Mouse (Mus musculus) forebrain, postnatal 0 days (tissue): ENCODE data around the gene Hcn2. TPM values are rescaled to one million over a fixed set of nuclear protein-coding genes. Genes with fewer than 3 reads are reported as not detected.

Experiments
- ATAC-seq: fragments of 200-750 bp; cut with Nextera tagmentation; 2 replicates; pipeline ENCODE4 v1.8.0; 2017; ENCODE audit warnings: mild to moderate bottlenecking, moderate library complexity
- DNase-seq: peaks from one replicate; pipeline ENCODE4 v3.0.0-alpha.2; 2015
- H3K27ac ChIP-seq: fragments of 300-500 bp; sonication (generic); 2 replicates; pipeline ENCODE4 v1.5.1; 2014; ENCODE audit warnings: low read depth, mild to moderate bottlenecking, antibody characterized with exemption, low read length, moderate library complexity, mixed read lengths
- H3K27me3 ChIP-seq: fragments of 300-500 bp; sonication (generic); 2 replicates; pipeline ENCODE4 v1.6.1; 2014; ENCODE audit warnings: mild to moderate bottlenecking, low read length, mixed read lengths; ENCODE audit not compliant: insufficient read depth
- H3K36me3 ChIP-seq: fragments of 300-500 bp; sonication (generic); 2 replicates; pipeline ENCODE4 v1.6.1; 2014; ENCODE audit warnings: mild to moderate bottlenecking, moderate library complexity; ENCODE audit not compliant: insufficient read depth
- H3K4me1 ChIP-seq: fragments of 300-500 bp; sonication (generic); 2 replicates; pipeline ENCODE4 v1.6.1; 2014; ENCODE audit warnings: antibody characterized with exemption; ENCODE audit not compliant: insufficient read depth
- H3K4me2 ChIP-seq: fragments of 300-500 bp; sonication (generic); 2 replicates; pipeline ENCODE4 v1.6.1; 2014; ENCODE audit warnings: low read depth, mild to moderate bottlenecking, moderate library complexity
- H3K4me3 ChIP-seq: fragments of 300-500 bp; sonication (generic); 2 replicates; pipeline ENCODE4 v1.5.1; 2014; ENCODE audit warnings: low read depth, low read length, mixed read lengths
- H3K9ac ChIP-seq: fragments of 300-500 bp; sonication (generic); 2 replicates; pipeline ENCODE4 v1.6.1; 2014; ENCODE audit warnings: mild to moderate bottlenecking
- H3K9me3 ChIP-seq: fragments of 300-500 bp; sonication (generic); 2 replicates; pipeline ENCODE4 v1.6.1; 2016; ENCODE audit warnings: low read length
- CTCF ChIP-seq: sonication (generic); IDR thresholded peaks from 2 replicates; pipeline ENCODE4 v1.5.1; 2016; ENCODE audit warnings: antibody characterized with exemption, control low read depth, low read depth
- WGBS: fragments of 180-500 bp; shearing (Covaris S2); extraction: QIAGEN DNeasy Blood & Tissue Kit; methylation state at CpG from one replicate; pipeline ENCODE4 v1.1.7; 2014; 5-methylcytosine and 5-hydroxymethylcytosine counted together
- polyA plus RNA-seq: library from polyadenylated mRNA; unstranded; fragments of >200 nt; fragmentation: Nextera tagmentation; extraction: Ambion mirVana; gene quantifications from 2 replicates; pipeline ENCODE4 v1.2.1, GENCODE M21; 2015
- total RNA-seq: library from RNA; depleted of rRNA; stranded (reverse); fragments of >200 nt; gene quantifications from 2 replicates; pipeline ENCODE4 v1.2.3, GENCODE M21; 2014

Gene Hcn2
- total and polyA plus RNA-seq, 2 experiments from 2014 or later, result 4.7 to 34.5 TPM

DNA sequence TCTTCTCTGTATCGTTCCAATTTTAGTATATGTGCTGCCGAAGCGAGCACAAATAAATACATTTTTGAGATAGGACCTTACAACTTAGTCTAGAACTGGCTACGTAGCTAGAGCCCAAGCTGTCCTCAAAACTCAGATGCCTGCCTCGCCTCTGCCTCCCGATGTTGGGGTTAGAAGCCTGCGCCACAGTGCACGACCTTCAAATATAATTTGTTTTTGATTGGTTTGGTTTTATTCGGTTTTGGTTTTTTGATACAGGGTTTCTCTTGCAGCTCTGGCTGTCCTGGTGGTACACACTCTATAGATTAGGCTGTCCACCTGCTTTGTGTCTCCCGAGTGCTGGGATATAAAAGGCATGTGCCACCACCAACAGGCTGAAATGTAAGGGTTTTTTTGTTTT lies 12.9 kb upstream of the Hcn2 start:
- H3K9me3 ChIP-seq, result no peaks in the 10 kb centered on the region
- no peak; the same call in 1 of the 2 replicates for TF ChIP-seq CTCF
- WGBS, result 75% methylated on average over 10 of the region's 10 CpGs
- H3K36me3 ChIP-seq, result no peaks in the 10 kb centered on the region
- H3K4me2 ChIP-seq, result peak overlapping the region; percentile 77
- H3K4me3 ChIP-seq, result peak overlapping the region; percentile 85
- H3K27ac ChIP-seq, result peak overlapping the region; percentile 60; the same call in 1 of the 2 replicates
- peaks cover 14% of the 10 kb centered on the region; the same call in 1 of the 2 replicates for H3K4me1 ChIP-seq
- H3K9ac ChIP-seq, result peak overlapping the region; percentile 41; the same call in 1 of the 2 replicates
- H3K27me3 ChIP-seq, result no peaks in the 10 kb centered on the region
- ATAC-seq (no peak), DNase-seq (no peak)

DNA sequence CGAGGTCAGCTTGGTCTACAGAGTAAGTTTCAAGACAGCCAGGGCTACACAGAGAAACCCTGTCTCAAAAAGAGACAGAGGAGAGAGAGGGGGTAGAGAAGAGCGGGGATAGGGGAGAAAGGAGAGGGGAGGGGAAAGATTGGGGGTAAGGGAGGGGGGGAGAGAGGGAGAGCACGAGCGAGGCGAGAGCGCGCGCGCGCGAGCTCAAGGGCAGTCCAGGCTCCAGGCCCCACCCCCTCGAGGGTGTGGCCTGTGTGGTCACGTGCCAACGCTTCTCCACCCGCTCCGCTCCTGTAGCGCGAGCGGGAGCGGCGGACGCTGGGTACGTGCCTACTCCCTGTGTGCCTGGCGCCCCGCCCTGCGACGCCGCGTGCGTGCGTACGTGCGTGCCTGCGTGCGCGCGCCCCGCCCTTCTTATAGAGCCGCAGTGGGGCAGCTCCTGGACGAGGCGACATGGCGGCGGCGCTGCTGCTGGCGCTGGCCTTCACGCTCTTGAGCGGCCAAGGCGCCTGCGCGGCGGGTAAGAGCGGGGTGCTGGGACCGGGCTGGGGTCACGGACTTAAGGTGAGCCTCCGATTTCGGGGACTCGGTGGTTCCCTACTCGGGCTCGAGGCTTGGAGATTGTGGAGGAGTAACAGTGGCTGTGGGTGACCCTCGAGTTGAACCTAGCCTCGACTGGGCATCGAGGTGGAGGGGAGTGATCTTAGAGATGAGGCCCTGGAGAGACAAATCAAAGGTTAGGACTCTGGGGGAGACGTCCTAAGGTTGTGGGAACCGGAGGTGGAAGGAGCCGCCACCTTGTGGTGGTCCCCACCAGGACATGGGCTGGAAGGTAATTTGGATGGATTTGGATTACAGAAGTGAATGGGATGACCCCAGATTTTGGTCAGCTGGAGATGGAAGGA lies 12.1 kb upstream of the Hcn2 start, which contains the start of gene Bsg:
Bsg (plus strand) TSS at position 427 of the 905 bp plus-strand sequence.
- ATAC-seq, result peak; percentile 96
- 7% methylated on average over 65 of the region's 65 CpGs for WGBS

DNA sequence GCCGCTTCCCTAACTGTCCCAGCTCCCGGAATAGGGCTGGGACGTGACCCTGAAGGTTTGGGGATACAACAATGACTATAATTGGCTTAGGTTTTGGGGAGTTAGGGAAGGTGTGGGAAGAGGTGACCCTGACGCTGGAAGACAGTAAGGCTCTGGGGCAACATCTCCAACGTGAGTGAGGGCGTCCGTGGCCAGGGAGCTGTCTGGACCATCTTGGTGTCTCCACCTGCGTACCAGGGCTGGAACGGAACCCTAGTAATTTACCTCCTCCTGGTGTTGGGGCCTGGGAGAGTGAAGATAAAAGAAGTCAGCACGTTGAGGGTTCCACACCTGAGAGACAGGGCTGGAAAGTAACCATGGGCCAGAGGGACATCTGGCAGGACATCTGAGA lies 11.5 kb upstream of the Hcn2 start:
- no peaks in the 10 kb centered on the region for H3K9me3 ChIP-seq
- peaks cover 13% of the 10 kb centered on the region for H3K36me3 ChIP-seq
- no peak overlapping the region for H3K27ac ChIP-seq
- no peaks in the 10 kb centered on the region for H3K27me3 ChIP-seq
- no peak for TF ChIP-seq CTCF
- H3K9ac ChIP-seq, result peak overlapping the region; percentile 92
- no peak for DNase-seq
- H3K4me1 ChIP-seq, result peaks cover 14% of the 10 kb centered on the region; the same call in 1 of the 2 replicates
- ATAC-seq, result no peak
- peak overlapping the region; percentile 85 for H3K4me3 ChIP-seq
- peak overlapping the region; percentile 77 for H3K4me2 ChIP-seq
- WGBS, result 11% methylated on average over 10 of the region's 10 CpGs

More for the DNA sequence above, 12.1 kb upstream of the Hcn2 start, which contains the start of gene Bsg:
- Histone ChIP-seq H3K36me3 (peaks cover 6% of the 10 kb centered on the region; the same call in 1 of the 2 replicates), H3K9me3 (no peaks in the 10 kb centered on the region), H3K4me3 (peak within 1 kb of the TSS; percentile 85), H3K4me2 (peak within 1 kb of the TSS; percentile 77), H3K9ac (peak within 1 kb of the TSS; percentile 92), H3K27ac (peak within 1 kb of the TSS; percentile 70), H3K4me1 (peaks cover 14% of the 10 kb centered on the region; the same call in 1 of the 2 replicates), H3K27me3 (no peaks in the 10 kb centered on the region)
- DNase-seq, result peak; percentile 100
- peak; percentile 64 for TF ChIP-seq CTCF

DNA sequence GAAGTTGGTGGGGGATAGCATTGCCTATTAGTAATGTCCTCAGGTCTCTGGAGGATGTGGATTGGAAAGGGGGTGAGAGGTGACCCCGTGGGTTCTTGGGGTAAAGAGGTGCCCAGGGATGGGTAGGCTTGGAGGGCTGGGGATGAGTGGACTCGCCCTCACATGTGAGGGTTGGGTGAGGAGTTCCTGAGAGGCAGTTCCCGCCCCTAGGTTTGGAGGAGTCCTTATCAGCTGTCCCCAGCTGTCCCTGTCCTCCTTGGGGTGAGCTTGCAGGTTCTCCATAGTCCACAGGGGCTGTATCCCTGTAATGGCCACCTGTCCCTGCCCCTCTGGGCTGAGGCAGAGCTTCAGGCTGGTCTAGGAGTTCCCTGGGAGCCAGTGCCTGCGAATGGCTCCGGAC lies 10.5 kb upstream of the Hcn2 start:
- peak overlapping the region; percentile 77 for H3K4me2 ChIP-seq
- peaks cover 22% of the 10 kb centered on the region for H3K36me3 ChIP-seq
- TF ChIP-seq CTCF, result no peak
- ATAC-seq, result no peak
- no peak for DNase-seq
- H3K4me3 ChIP-seq, result peak overlapping the region; percentile 7; the same call in 1 of the 2 replicates
- H3K27ac ChIP-seq, result no peak overlapping the region
- peak overlapping the region; percentile 18; the same call in 1 of the 2 replicates for H3K9ac ChIP-seq
- WGBS, result 93% methylated on average over 5 of the region's 5 CpGs
- H3K27me3 ChIP-seq, result no peaks in the 10 kb centered on the region
- no peaks in the 10 kb centered on the region for H3K9me3 ChIP-seq
- H3K4me1 ChIP-seq, result peaks cover 14% of the 10 kb centered on the region; the same call in 1 of the 2 replicates

DNA sequence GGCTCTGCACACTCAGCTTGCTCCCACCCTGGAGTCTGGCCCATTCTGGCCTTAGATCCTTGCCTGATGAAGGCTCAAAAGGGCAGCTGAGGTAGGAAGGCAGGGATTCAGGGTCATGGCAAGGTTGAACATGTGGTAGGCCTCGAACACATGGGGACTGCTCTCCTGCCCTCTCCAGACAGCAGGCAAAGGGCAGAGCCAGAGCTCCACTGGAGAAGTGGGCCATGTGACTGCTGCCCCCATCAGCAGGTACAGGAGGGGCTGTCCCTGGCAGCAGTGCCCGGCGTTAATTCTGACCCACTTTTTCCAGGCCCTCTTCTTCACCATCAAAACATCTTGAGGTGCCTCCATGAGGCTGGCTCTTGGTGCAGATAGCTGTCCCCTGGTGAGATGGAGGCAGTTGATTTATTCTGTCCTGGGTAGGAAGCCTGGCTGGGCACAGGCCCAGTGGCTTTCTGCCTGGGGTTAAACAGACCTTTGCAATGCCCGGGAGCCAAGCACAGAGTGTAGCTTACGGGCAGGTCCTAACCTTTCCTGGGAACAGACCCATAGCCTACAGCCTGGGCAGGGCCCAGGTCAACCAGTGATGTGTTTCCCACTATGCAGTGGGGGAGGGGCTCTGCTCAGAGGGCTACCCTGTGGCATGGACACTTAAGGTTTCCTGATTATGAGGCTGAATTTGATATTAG lies 9.9 kb upstream of the Hcn2 start:
- Histone ChIP-seq H3K4me1 (peaks cover 14% of the 10 kb centered on the region; the same call in 1 of the 2 replicates), H3K9ac (peak overlapping the region; percentile 18; the same call in 1 of the 2 replicates), H3K9me3 (no peaks in the 10 kb centered on the region), H3K36me3 (peaks cover 28% of the 10 kb centered on the region), H3K27me3 (no peaks in the 10 kb centered on the region), H3K4me3 (0 out of 2 replicates have a peak overlapping the region, but pooled peaks have one; percentile 7), H3K4me2 (peak overlapping the region; percentile 77), H3K27ac (no peak overlapping the region)
- ATAC-seq (no peak), DNase-seq (no peak)
- 78% methylated on average over 5 of the region's 5 CpGs for WGBS
- TF ChIP-seq CTCF, result no peak

DNA sequence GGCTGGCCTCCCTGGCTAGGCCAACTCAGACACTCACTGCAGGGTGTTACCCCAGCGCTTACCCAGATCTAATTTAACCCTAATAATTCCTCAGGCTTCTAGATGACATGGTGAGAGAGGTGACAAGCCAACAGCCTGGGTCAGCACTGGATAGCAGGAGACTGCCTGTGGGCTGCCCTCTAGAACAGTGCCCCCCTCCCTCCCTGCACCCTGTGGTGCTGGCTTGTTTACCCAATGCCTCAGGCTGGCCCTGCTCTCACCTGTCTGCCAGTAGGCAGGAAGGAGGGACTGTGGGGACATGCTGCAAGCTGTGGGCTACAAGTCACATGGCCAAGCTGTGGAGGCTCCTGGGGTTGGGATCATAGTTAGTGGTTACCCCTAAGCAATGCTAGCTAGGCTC lies 9.3 kb upstream of the Hcn2 start:
- Histone ChIP-seq H3K27me3 (no peaks in the 10 kb centered on the region), H3K4me1 (peaks cover 14% of the 10 kb centered on the region; the same call in 1 of the 2 replicates), H3K36me3 (peaks cover 33% of the 10 kb centered on the region), H3K4me2 (peak overlapping the region; percentile 77; the same call in 1 of the 2 replicates), H3K4me3 (no peak overlapping the region), H3K9ac (no peak overlapping the region), H3K27ac (no peak overlapping the region), H3K9me3 (no peaks in the 10 kb centered on the region)
- no peak for TF ChIP-seq CTCF
- ATAC-seq (no peak), DNase-seq (no peak)
- 79% methylated on average over 1 of the region's 1 CpGs for whole genome bisulfite sequencing
